Mouse (Mus musculus) E14TG2a.4 (cell line): ENCODE measurements around the gene Il25.
A peak's percentile ranks its signal among the peaks of the same experiment; 100 is the strongest.

Experiments
- H3K27me3 ChIP-seq: 2 replicates; pipeline ENCODE4 v1.6.1; 2014; ENCODE audit warnings: low read length, control low read depth; ENCODE audit not compliant: insufficient read depth
- H3K36me3 ChIP-seq: 2 replicates; pipeline ENCODE4 v1.6.1; 2014; ENCODE audit warnings: low read length, control low read depth; ENCODE audit not compliant: insufficient read depth
- H3K4me1 ChIP-seq: replicated peaks from 2 replicates; pipeline ENCODE4 v1.6.1; 2014; ENCODE audit warnings: low read depth, low read length, control low read depth
- H3K4me3 ChIP-seq: replicated peaks from 2 replicates; pipeline ENCODE4 v1.5.1; 2014; ENCODE audit warnings: mild to moderate bottlenecking, low read length
- H3K9me3 ChIP-seq: 2 replicates; pipeline ENCODE4 v1.6.1; 2014; ENCODE audit warnings: low read length, control low read depth
- CTCF ChIP-seq: conservative IDR thresholded peaks from 2 replicates; pipeline ENCODE4 v1.5.1; 2014; ENCODE audit warnings: low read length
- NANOG ChIP-seq: IDR thresholded peaks from 2 replicates; pipeline ENCODE4 v1.6.1; 2014; ENCODE audit warnings: borderline replicate concordance, low read length, mixed read lengths
- POU5F1 ChIP-seq: IDR thresholded peaks from 2 replicates; pipeline ENCODE4 v1.6.1; 2014; ENCODE audit warnings: low read length, borderline replicate concordance

Il25 gene

GRCm38 (mm10) chr14:54897445-54897844 is 35.0 kb upstream of the Il25 start:
- Histone ChIP-seq H3K4me3 (0 out of 2 replicates have a peak overlapping the region, but pooled peaks have one; percentile 14), H3K27me3 (no peaks in the 10 kb centered on the region), H3K9me3 (no peaks in the 10 kb centered on the region), H3K36me3 (peaks cover 46% of the 10 kb centered on the region), H3K4me1 (peaks cover 63% of the 10 kb centered on the region)
- no peak for TF ChIP-seq POU5F1
- no peak for TF ChIP-seq CTCF
- TF ChIP-seq NANOG: no peak

- TF ChIP-seq NANOG (no peak), CTCF (peak; percentile 55)
- Histone ChIP-seq H3K4me1 (peaks cover 47% of the 10 kb centered on the region), H3K36me3 (peaks cover 40% of the 10 kb centered on the region), H3K4me3 (no peak overlapping the region), H3K9me3 (no peaks in the 10 kb centered on the region), H3K27me3 (no peaks in the 10 kb centered on the region)
These were observed 32.1 kb upstream of the Il25 start for GRCm38 (mm10) chr14:54900383-54900782.

- H3K4me1 ChIP-seq: peaks cover 34% of the 10 kb centered on the region
- H3K4me3 ChIP-seq: no peak overlapping the region
- no peaks in the 10 kb centered on the region for H3K9me3 ChIP-seq
- TF ChIP-seq CTCF (no peak), NANOG (no peak), POU5F1 (no peak)
- H3K27me3 ChIP-seq: peaks cover 9% of the 10 kb centered on the region
- peaks cover 13% of the 10 kb centered on the region for H3K36me3 ChIP-seq
These were observed 28.9 kb upstream of the Il25 start for GRCm38 (mm10) chr14:54903641-54904040.

- Histone ChIP-seq H3K36me3 (peaks cover 6% of the 10 kb centered on the region; the same call in 1 of the 2 replicates), H3K9me3 (no peaks in the 10 kb centered on the region), H3K4me3 (no peak overlapping the region), H3K4me1 (peaks cover 38% of the 10 kb centered on the region), H3K27me3 (peaks cover 55% of the 10 kb centered on the region)
- TF ChIP-seq POU5F1: no peak
- TF ChIP-seq NANOG: no peak
- TF ChIP-seq CTCF: no peak
These were observed 23.8 kb upstream of the Il25 start for GRCm38 (mm10) chr14:54908682-54909081.

GRCm38 (mm10) chr14:54912109-54912850 is 20.2 kb upstream of the Il25 start:
- no peak for TF ChIP-seq CTCF
- TF ChIP-seq POU5F1: no peak
- TF ChIP-seq NANOG: no peak
- H3K27me3 ChIP-seq: peaks cover 72% of the 10 kb centered on the region
- H3K9me3 ChIP-seq: no peaks in the 10 kb centered on the region
- peaks cover 23% of the 10 kb centered on the region for H3K36me3 ChIP-seq
- H3K4me3 ChIP-seq: peak overlapping the region; percentile 85
- H3K4me1 ChIP-seq: peaks cover 33% of the 10 kb centered on the region

GRCm38 (mm10) chr14:54912886-54913285 is 19.6 kb upstream of the Il25 start, which contains the start of gene Slc22a17:
Slc22a17 (minus strand) TSS chr14:54913132.
- H3K9me3 ChIP-seq: no peaks in the 10 kb centered on the region
- peaks cover 25% of the 10 kb centered on the region for H3K36me3 ChIP-seq
- H3K4me3 ChIP-seq: peak within 1 kb of the TSS; percentile 85
- peaks cover 69% of the 10 kb centered on the region for H3K27me3 ChIP-seq
- H3K4me1 ChIP-seq: peaks cover 27% of the 10 kb centered on the region
- no peak for TF ChIP-seq NANOG
- no peak for TF ChIP-seq POU5F1
- TF ChIP-seq CTCF: no peak

GRCm38 (mm10) chr14:54913343-54913742 is 19.2 kb upstream of the Il25 start:
- peaks cover 23% of the 10 kb centered on the region for H3K4me1 ChIP-seq
- no peak for TF ChIP-seq NANOG
- TF ChIP-seq CTCF: no peak
- TF ChIP-seq POU5F1: no peak
- H3K9me3 ChIP-seq: no peaks in the 10 kb centered on the region
- peaks cover 25% of the 10 kb centered on the region for H3K36me3 ChIP-seq
- peaks cover 65% of the 10 kb centered on the region for H3K27me3 ChIP-seq
- H3K4me3 ChIP-seq: peak overlapping the region; percentile 85

- peaks cover 18% of the 10 kb centered on the region for H3K27me3 ChIP-seq
- TF ChIP-seq POU5F1 (no peak), CTCF (no peak), NANOG (no peak)
- no peaks in the 10 kb centered on the region for H3K9me3 ChIP-seq
- H3K36me3 ChIP-seq: peaks cover 68% of the 10 kb centered on the region
- H3K4me1 ChIP-seq: peaks cover 39% of the 10 kb centered on the region
- H3K4me3 ChIP-seq: no peak overlapping the region; the same call in 1 of the 2 replicates
These were observed 12.3 kb upstream of the Il25 start for GRCm38 (mm10) chr14:54920076-54920685.
